Mouse (Mus musculus): ENCODE measurements around the gene Mtg2. TPM values are rescaled to one million over a fixed set of nuclear protein-coding genes. Genes with fewer than 3 reads are reported as not detected.

The Mtg2 gene
- polyA plus RNA-seq, 1 experiment from 2014 or later = 35.6 TPM

- H3K4me1 ChIP-seq = no peaks in the 10 kb centered on the region
- no peak overlapping the region for H3K4me3 ChIP-seq
- 0 out of 2 replicates have a peak, but pooled peaks cover 8% of the 10 kb centered on the region for H3K36me3 ChIP-seq
- no peak for ATAC-seq (replicated peaks)
- 83% methylated on average over 3 of the region's 3 CpGs for WGBS
- no peak overlapping the region for H3K9ac ChIP-seq (replicated peaks)
- no peak overlapping the region for H3K27ac ChIP-seq (replicated peaks)
- H3K9me3 ChIP-seq = no peaks in the 10 kb centered on the region
- H3K4me2 ChIP-seq (replicated peaks) = no peak overlapping the region
- H3K27me3 ChIP-seq = no peaks in the 10 kb centered on the region
These were observed 63.5 kb downstream of the Mtg2 start for GRCm38 (mm10) chr2:180133911-180134310.

- Histone ChIP-seq H3K4me3 (no peak overlapping the region), H3K9ac (replicated peaks) (no peak overlapping the region), H3K27me3 (no peaks in the 10 kb centered on the region), H3K36me3 (peaks cover 14% of the 10 kb centered on the region; the same call in 1 of the 2 replicates), H3K9me3 (no peaks in the 10 kb centered on the region), H3K4me1 (no peaks in the 10 kb centered on the region), H3K4me2 (replicated peaks) (no peak overlapping the region), H3K27ac (replicated peaks) (no peak overlapping the region)
- 88% methylated on average over 5 of the region's 5 CpGs for WGBS
- no peak for ATAC-seq (replicated peaks)
These were observed 65.0 kb downstream of the Mtg2 start for GRCm38 (mm10) chr2:180135414-180135813.

Other genes starting within 250 kb of the Mtg2 start
- 4.4 and 5.3 TPM in 2 replicates for gene Taf4, start 93.9 kb upstream of the Mtg2 start, polyA plus RNA-seq (2015; fragmentation: Nextera tagmentation; extraction: Ambion mirVana)
- 20.6 and 23.6 TPM in 2 replicates for gene Lsm14b, start 45.6 kb upstream of the Mtg2 start, polyA plus RNA-seq (2015; fragmentation: Nextera tagmentation; extraction: Ambion mirVana)
- gene Psma7, start 28.2 kb upstream of the Mtg2 start, polyA plus RNA-seq (2015; fragmentation: Nextera tagmentation; extraction: Ambion mirVana) = 541 and 580 TPM in 2 replicates
- gene Ss18l1, start 28.1 kb upstream of the Mtg2 start, polyA plus RNA-seq (2015; fragmentation: Nextera tagmentation; extraction: Ambion mirVana) = 57.5 and 59.5 TPM in 2 replicates
- 2.3 and 2.7 TPM in 2 replicates for gene Hrh3, start 33.9 kb downstream of the Mtg2 start, polyA plus RNA-seq (2015; fragmentation: Nextera tagmentation; extraction: Ambion mirVana)
- gene Osbpl2, start 48.7 kb downstream of the Mtg2 start, polyA plus RNA-seq (2015; fragmentation: Nextera tagmentation; extraction: Ambion mirVana) = 66.3 and 67.3 TPM in 2 replicates
- gene Adrm1, start 100.9 kb downstream of the Mtg2 start, polyA plus RNA-seq (2015; fragmentation: Nextera tagmentation; extraction: Ambion mirVana) = 201 and 206 TPM in 2 replicates
- 3.0 and 3.1 TPM in 2 replicates for gene Lama5, start 155.3 kb downstream of the Mtg2 start, polyA plus RNA-seq (2015; fragmentation: Nextera tagmentation; extraction: Ambion mirVana)
- gene Rps21, start 186.8 kb downstream of the Mtg2 start, polyA plus RNA-seq (2015; fragmentation: Nextera tagmentation; extraction: Ambion mirVana) = 407 and 432 TPM in 2 replicates
- 18.4 and 21.6 TPM in 2 replicates for gene Cables2, start 202.9 kb downstream of the Mtg2 start, polyA plus RNA-seq (2015; fragmentation: Nextera tagmentation; extraction: Ambion mirVana)
- gene Rbbp8nl, start 219.3 kb downstream of the Mtg2 start, polyA plus RNA-seq (2015; fragmentation: Nextera tagmentation; extraction: Ambion mirVana) = not detected in 2 replicates